Comparison of ENCODE assay signal across 18 mouse cellular contexts in genomic region chr1:151128005-151128404, GRCm38 (mm10). TPM values are rescaled to one million over a fixed set of nuclear protein-coding genes. Genes with fewer than 3 reads are reported as not detected.
DNase-seq lines count a peak whose midpoint lies in the region; ATAC-seq lines count a peak whose summit lies in the region.
"Had no signal": no experiment of that assay in that cellular context is flagged by ENCODE, and none has a peak within 500 bp of the region (broad histone marks: within the 10 kb centered on the region; RNA-seq: fewer than 3 reads in every experiment).

No protein-coding gene starts in this region.

- H3K4me1 ChIP-seq in kidney, embryonic 16.5 days (ENCODE audit: insufficient read depth, low read length): 0 out of 2 replicates have a peak, but pooled peaks cover 3% of the 10 kb centered on the region
- peaks cover 61% of the 10 kb centered on the region for H3K4me1 ChIP-seq in liver, embryonic 15.5 days (replicated peaks)
- no peaks in the 10 kb centered on the region for H3K4me1 ChIP-seq in midbrain, embryonic 16.5 days (ENCODE audit: control insufficient read depth, insufficient read depth, low read length)
- H3K4me1 ChIP-seq: embryonic facial prominence, embryonic 10.5 days had no signal

- no peak overlapping the region for H3K9ac ChIP-seq in kidney, embryonic 16.5 days (replicated peaks; ENCODE audit: low read length)
- H3K9ac ChIP-seq in liver, embryonic 15.5 days: no peak overlapping the region
- H3K9ac ChIP-seq in midbrain, embryonic 16.5 days (ENCODE audit: low read depth, low read length): no peak overlapping the region

- no peak for ATAC-seq in kidney, embryonic 16.5 days (ENCODE audit: low FRiP score, low TSS enrichment)
- ATAC-seq in liver, embryonic 15.5 days (ENCODE audit: insufficient read depth): peak; percentile 27
- no peak for ATAC-seq in midbrain, embryonic 16.5 days
- ATAC-seq: activated CD4-positive, CD25-positive, alpha-beta regulatory T cell, adult 4 months; intestine, postnatal 0 days had no signal

- no peaks in the 10 kb centered on the region for H3K9me3 ChIP-seq in kidney, embryonic 16.5 days (ENCODE audit: low read length)
- H3K9me3 ChIP-seq in liver, embryonic 15.5 days (replicated peaks): no peaks in the 10 kb centered on the region
- H3K9me3 ChIP-seq in midbrain, embryonic 16.5 days (replicated peaks; ENCODE audit: control insufficient read depth, low read length, poor library complexity, severe bottlenecking): no peaks in the 10 kb centered on the region
- H3K9me3 ChIP-seq: embryonic facial prominence, embryonic 10.5 days had no signal

- H3K4me3 ChIP-seq in kidney, embryonic 16.5 days (ENCODE audit: low read length): no peak overlapping the region
- no peak overlapping the region for H3K4me3 ChIP-seq in liver, embryonic 15.5 days (replicated peaks)
- no peak overlapping the region for H3K4me3 ChIP-seq in midbrain, embryonic 16.5 days (ENCODE audit: low read depth, low read length)
- H3K4me3 ChIP-seq: embryonic facial prominence, embryonic 10.5 days had no signal

- H3K4me2 ChIP-seq in kidney, embryonic 16.5 days (replicated peaks; ENCODE audit: low read depth, low read length): no peak overlapping the region
- H3K4me2 ChIP-seq in liver, embryonic 15.5 days: no peak overlapping the region
- no peak overlapping the region for H3K4me2 ChIP-seq in midbrain, embryonic 16.5 days (ENCODE audit: low read length)

- no peaks in the 10 kb centered on the region for H3K36me3 ChIP-seq in kidney, embryonic 16.5 days (ENCODE audit: insufficient read depth, low read length)
- no peaks in the 10 kb centered on the region for H3K36me3 ChIP-seq in liver, embryonic 15.5 days (replicated peaks)
- H3K36me3 ChIP-seq in midbrain, embryonic 16.5 days (ENCODE audit: control insufficient read depth, insufficient read depth, low read length): no peaks in the 10 kb centered on the region
- H3K36me3 ChIP-seq: embryonic facial prominence, embryonic 10.5 days had no signal

- peak; percentile 47 for DNase-seq in adrenal gland, postnatal 10 days
- DNase-seq in adrenal gland, adult 18-20 months (ENCODE audit: low spot score in 2 of 2): no peak
- DNase-seq in kidney, postnatal 25 days: peak; percentile 23 to 65
- peak; percentile 66 to 68 for DNase-seq in heart, adult 9 months (ENCODE audit: low spot score in 2 of 2)
- DNase-seq in retina, embryonic 14.5 days (ENCODE audit: low spot score): no peak
- DNase-seq: cerebellum, adult 2 months; spleen, adult 18-20 months; thymus, adult 2 months had no signal

- H3K27me3 ChIP-seq in kidney, embryonic 16.5 days (ENCODE audit: insufficient read depth, low read length): no peaks in the 10 kb centered on the region
- H3K27me3 ChIP-seq in liver, embryonic 15.5 days: no peaks in the 10 kb centered on the region
- no peaks in the 10 kb centered on the region for H3K27me3 ChIP-seq in midbrain, embryonic 16.5 days (ENCODE audit: control insufficient read depth, insufficient read depth, low read depth, low read length)

- no peak overlapping the region for H3K27ac ChIP-seq in kidney, embryonic 16.5 days (ENCODE audit: low read length)
- H3K27ac ChIP-seq in liver, embryonic 15.5 days (replicated peaks): peak overlapping the region; percentile 80
- no peak overlapping the region for H3K27ac ChIP-seq in midbrain, embryonic 16.5 days (ENCODE audit: low read length)
- H3K27ac ChIP-seq: embryonic facial prominence, embryonic 10.5 days had no signal

- WGBS in kidney, embryonic 16.5 days: 31% methylated on average over 5 of the region's 5 CpGs
- WGBS in liver, embryonic 15.5 days (ENCODE audit: insufficient replicate concordance): 59% methylated on average over 5 of the region's 5 CpGs
- 79% methylated on average over 5 of the region's 5 CpGs for WGBS in midbrain, embryonic 16.5 days

RNA-seq across cellular contexts. Expression of gene Gm47985, which starts 54.3 kb away (rescaled TPM):
- total RNA-seq in adrenal gland, postnatal 10 days (2021): not detected
- total RNA-seq in adrenal gland, adult 18-20 months (2021): not detected
- 0.25 and 0.48 TPM in 2 replicates for polyA plus RNA-seq in kidney, embryonic 16.5 days (2015; fragmentation: Nextera tagmentation; extraction: Ambion mirVana)
- 1.9 and 2.2 TPM in 2 replicates for polyA plus RNA-seq in liver, embryonic 15.5 days (2015; fragmentation: Nextera tagmentation; extraction: Ambion mirVana)
- not detected in 2 replicates for polyA plus RNA-seq in midbrain, embryonic 16.5 days (2015; fragmentation: Nextera tagmentation; extraction: Ambion mirVana)
- total RNA-seq: ES-E14; left cerebral cortex, adult 18-20 months; monocyte, adult 5-6 weeks had no signal
- polyA plus RNA-seq: activated CD4-positive, CD25-positive, alpha-beta regulatory T cell, adult 4 months; cerebellum, adult 2 months; heart, embryonic 14.5 days had no signal

Comparison
In these comparisons a context has a peak if more than half of its experiments do, and no peak if none do; other contexts are left out.
1. DNase-seq: peak in adrenal gland, postnatal 10 days (single experiment), kidney, postnatal 25 days (2 of 2) and heart, adult 9 months (2 of 2); none in adrenal gland, adult 18-20 months (0 of 2) and retina, embryonic 14.5 days (single experiment).